Mouse (Mus musculus): ENCODE data around the gene Agap2.

Agap2 gene

GRCm38 (mm10) chr10:127075080-127075479, at the start of gene Agap2:
Gene Agap2, plus strand, starts transcription at chr10:127075284.
- peak; percentile 91 for DNase-seq

DNA sequence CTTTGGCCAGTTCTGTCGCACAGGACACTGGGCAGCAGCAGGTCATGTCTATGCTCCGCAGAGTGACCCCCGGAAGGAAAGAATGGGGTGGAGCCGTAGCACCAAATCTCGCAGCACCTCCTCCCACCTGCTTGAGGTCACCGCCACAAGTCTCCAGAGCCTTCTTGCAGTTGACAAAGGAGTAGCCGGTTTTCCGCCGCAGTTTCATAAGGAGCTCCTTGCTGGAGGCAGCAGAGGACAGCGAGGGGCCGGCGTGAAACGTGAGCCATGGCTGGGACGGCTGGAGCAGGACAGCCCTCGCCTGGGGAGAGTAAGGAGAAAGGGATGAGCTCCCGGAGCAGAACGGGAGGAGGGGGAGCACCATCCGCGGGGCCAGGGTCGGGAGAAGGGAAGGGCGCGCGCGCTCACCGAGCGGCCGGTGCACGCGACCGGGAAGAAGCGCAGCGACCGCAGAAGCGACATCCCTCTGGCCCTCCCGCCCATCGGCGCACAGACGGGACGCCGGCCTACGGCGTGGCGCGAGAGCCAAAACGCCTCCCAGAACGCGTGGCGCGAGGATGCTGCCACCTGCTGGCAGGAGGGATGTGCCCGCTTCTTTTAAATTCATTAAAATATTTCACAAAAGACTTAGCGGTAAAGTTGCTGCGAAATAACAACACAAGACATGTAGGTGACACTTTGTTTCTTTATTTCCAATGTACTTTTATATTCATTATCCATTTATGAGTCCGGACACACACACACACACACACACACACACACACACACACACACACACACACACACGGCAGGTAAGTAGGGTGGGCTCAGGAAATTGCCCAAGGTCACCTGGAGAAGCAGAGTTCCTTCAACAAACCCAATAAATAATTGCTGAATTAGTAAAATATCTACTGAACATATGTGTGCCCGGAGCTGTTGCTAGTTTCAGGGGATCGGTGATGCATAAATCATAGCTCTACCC, 44.5 kb upstream of the Agap2 start, which contains the start of gene Tsfm:
Tsfm (minus strand) TSS at position 505 of the 961 bp plus-strand sequence.
- DNase-seq = peak; percentile 97

DNA sequence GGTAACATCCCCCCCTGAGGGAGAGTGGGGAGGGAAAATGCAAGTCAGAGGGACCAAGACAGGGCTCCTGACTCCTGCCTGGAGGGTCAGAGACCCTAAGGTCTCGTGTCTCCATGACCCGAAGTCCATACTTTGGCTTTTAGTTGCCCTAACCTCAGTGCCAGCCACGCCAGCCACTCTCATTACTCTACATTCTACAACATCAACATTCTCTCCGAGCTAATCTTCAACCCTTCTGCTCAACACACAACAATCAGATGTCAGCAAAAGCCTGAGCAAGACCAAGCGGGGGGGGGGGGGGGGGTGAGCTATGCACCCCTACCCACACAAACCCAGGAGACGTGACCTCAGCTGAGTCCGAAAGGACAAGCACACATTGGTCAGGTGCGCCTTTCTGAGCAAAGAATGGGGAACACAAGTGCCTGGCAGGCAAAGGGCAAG, 41.8 kb upstream of the Agap2 start:
- DNase-seq = no peak

GRCm38 (mm10) chr10:127036273-127036672, 38.8 kb upstream of the Agap2 start:
- no peak for DNase-seq

- DNase-seq = no peak
These were observed 37.4 kb upstream of the Agap2 start for GRCm38 (mm10) chr10:127037641-127038040.

GRCm38 (mm10) chr10:127040569-127041214, 34.4 kb upstream of the Agap2 start:
- no peak for DNase-seq

- peak; percentile 45 for DNase-seq
These were observed 33.8 kb upstream of the Agap2 start, which contains the start of the genes Mettl1 and Eef1akmt3 for GRCm38 (mm10) chr10:127041274-127041766. Gene Mettl1, plus strand, starts transcription at chr10:127041414. Gene Eef1akmt3, minus strand, starts transcription at chr10:127041513.

GRCm38 (mm10) chr10:127041774-127042338, 33.2 kb upstream of the Agap2 start:
- DNase-seq = peak; percentile 90

DNA sequence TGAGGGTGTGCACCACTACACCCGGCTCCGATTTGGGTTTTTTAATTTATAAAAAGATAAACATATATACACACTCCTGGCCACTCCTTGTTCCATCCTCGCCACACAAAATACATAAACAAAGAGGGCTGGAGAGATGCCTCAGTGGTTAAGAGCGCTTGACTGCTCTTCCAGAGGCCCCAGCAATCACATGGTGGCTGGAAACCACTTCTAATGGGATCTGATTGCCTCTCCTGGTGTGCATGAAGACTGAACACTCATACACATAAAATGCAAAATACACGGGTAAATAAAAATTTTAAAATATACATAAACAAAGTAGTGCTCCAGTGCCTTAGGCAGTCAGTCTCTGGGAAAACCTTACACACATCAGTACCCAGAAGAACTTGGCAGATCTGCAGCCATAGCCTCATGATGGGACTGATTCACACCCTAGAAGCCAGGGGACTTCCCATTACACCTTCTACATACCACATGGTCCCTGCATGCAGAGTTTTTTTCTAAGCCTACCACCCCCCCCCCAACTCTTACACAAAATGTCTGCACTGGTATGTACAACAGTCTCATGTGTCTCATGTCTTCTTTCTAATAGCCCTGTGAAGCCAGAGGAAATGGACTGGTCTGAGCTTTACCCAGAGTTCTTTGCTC, 32.5 kb upstream of the Agap2 start:
- DNase-seq = no peak

GRCm38 (mm10) chr10:127043187-127043586, 31.9 kb upstream of the Agap2 start:
- no peak for DNase-seq

- no peak for DNase-seq
These were observed 27.1 kb upstream of the Agap2 start, which contains the start of gene Cyp27b1 for GRCm38 (mm10) chr10:127047954-127048353. Gene Cyp27b1, plus strand, starts transcription at chr10:127048250.

DNA sequence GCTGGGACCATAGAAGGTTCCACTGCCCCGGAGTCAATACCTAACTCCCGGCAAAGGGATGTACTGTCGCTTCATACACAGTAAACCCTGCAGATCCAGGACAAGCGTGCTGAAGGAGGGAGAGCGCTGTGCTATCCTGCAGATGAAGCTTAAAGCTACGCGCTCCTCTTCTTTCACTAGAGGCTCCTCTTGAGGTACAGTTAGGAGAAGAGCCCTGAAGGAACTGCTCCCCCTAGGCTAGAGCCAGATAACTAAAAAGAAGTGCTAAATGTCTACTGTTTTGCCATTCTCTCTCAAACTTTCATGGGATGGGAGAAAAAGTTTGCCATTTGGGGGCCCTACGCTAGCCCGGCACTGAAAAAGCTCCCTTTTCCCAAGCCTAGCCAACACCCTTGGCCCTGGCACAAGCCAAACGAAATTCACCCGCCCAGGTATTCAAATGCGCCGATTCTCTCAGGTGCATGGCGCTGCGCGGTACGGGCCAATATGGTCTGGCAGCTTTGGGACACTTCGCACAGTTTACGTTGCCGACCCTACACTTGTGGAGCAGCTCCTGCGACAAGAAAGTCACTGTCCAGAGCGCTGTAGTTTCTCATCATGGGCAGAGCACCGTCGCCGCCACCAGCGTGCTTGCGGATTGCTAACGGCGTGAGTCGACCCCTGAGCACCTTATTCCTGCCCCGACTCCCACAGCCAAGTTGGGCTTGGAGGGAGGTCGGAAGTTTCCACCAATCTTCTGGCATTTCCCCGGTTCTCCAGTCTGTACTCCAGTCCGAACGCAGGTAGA, 26.3 kb upstream of the Agap2 start:
- no peak for DNase-seq

- DNase-seq = peak; percentile 60
These were observed 25.5 kb upstream of the Agap2 start for GRCm38 (mm10) chr10:127049395-127050118.

- no peak for DNase-seq
These were observed 25.0 kb upstream of the Agap2 start for GRCm38 (mm10) chr10:127050119-127050474.

DNA sequence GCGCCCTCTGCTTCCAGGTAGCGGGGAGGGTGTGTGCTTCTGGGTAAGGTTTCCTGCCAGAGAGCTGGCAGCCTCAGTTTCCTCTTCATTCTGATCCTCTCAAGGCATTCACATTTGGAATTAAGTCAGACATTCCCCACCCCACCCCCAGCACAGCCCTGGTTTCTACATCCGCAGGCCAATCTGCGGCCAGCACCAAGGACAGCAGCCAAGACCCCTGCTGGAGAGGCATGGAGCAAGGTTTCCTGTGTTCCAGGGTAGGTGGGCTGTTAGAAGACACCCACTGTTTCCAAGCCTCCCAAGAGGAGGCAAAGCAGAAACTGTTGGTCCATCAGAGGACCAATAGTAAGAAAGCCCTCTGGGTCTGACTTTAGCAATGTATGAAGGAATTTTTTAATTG, 20.4 kb upstream of the Agap2 start:
- peak; percentile 50 for DNase-seq

DNA sequence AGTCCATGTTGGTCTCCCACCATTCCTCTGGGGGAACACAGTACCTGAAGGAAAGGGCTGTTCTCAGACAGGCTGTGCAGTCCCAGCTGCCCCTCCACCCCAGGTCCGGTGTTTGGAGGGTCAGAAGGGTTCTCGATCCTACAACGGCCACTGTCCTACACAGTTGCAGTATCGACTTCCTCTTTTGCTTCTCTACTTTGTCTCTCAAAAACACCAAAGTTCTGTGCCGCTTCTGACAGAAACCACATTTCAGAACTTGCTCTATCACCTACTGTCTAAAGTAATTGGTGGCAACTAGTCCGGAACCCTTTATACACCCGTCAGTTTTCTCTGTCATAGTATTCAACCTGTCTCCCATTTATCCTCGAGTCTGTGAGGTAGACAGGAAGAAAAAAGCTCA, 19.7 kb upstream of the Agap2 start:
- no peak for DNase-seq

- DNase-seq = no peak
These were observed 18.6 kb upstream of the Agap2 start for GRCm38 (mm10) chr10:127056490-127056889.

DNA sequence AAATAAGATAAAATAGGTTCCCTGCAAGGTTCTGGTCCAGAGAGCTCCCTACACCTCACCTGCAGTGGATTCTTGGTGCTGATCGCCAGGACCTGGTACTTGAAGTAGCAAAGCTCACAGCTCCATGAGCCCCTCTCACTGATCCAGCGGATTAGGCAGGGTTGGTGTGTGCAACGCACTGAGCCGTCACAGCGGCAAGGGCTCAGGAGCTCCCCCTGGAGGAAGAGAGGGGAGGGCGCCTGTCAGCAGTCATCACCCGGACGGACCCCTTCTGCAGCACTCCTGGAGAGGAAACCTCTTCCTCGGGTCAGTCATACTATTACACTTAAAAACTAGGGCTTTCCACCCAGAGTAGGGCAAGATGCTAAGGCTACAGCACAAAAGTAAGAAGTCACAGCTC, 16.9 kb upstream of the Agap2 start:
- peak; percentile 90 for DNase-seq

DNA sequence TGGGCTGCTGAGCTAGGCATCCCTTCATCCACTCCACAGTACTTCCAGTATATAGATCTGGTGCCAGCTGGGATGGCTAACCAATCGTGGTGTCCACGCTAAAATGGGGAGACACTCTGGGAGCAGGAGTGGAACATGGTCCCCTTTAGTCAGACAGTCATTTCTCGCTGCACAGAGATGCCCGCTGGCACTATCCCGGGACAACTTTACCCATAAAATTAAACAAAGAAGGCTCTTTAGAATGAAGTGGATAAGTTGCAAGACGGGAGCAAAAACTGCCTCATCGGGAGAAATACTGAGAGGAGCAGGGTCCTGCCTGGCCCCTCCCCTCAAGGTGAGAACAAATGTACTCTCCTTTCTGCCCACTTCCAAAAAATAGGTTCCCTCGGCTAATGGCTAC, 16.4 kb upstream of the Agap2 start:
- DNase-seq = no peak

- peak; percentile 62 for DNase-seq
These were observed 15.7 kb upstream of the Agap2 start for GRCm38 (mm10) chr10:127059174-127059967.

Measured in thymus, postnatal 4 days (tissue).